Mouse (Mus musculus): ENCODE data around the gene Ift122. TPM values are rescaled to one million over a fixed set of nuclear protein-coding genes. Genes with fewer than 3 reads are reported as not detected.

The Ift122 gene
- polyA plus RNA-seq, 1 experiment: 3.6 TPM

- Histone ChIP-seq H3K27ac (ENCODE audit: control insufficient read depth, insufficient read depth, low read depth, low read length, poor library complexity) (no peak overlapping the region), H3K4me3 (replicated peaks; ENCODE audit: control insufficient read depth, low read depth, low read length) (no peak overlapping the region), H3K4me1 (ENCODE audit: control insufficient read depth, insufficient read depth, low read length) (no peaks in the 10 kb centered on the region)
- TF ChIP-seq CTCF (IDR thresholded peaks at IDR 0.05; ENCODE audit: control insufficient read depth, insufficient read depth, low read length) (no peak), POLR2A (IDR thresholded peaks at IDR 0.05; ENCODE audit: borderline replicate concordance, control insufficient read depth, low read depth, low read length) (no peak)
- WGBS: 57% methylated on average over 6 of the region's 6 CpGs
These were observed 71.6 kb downstream of the Ift122 start for GRCm38 (mm10) chr6:115924829-115925228.

- 81% methylated on average over 10 of the region's 10 CpGs for WGBS
- no peak overlapping the region for H3K4me3 ChIP-seq (replicated peaks; ENCODE audit: control insufficient read depth, low read depth, low read length)
- H3K4me1 ChIP-seq (ENCODE audit: control insufficient read depth, insufficient read depth, low read length): no peaks in the 10 kb centered on the region
- H3K27ac ChIP-seq (ENCODE audit: control insufficient read depth, insufficient read depth, low read depth, low read length, poor library complexity): no peak overlapping the region
- TF ChIP-seq CTCF (IDR thresholded peaks at IDR 0.05; ENCODE audit: control insufficient read depth, insufficient read depth, low read length): no peak
- TF ChIP-seq POLR2A (IDR thresholded peaks at IDR 0.05; ENCODE audit: borderline replicate concordance, control insufficient read depth, low read depth, low read length): no peak
These were observed 73.1 kb downstream of the Ift122 start for GRCm38 (mm10) chr6:115926416-115926815.

GRCm38 (mm10) chr6:115927292-115928242, 74.3 kb downstream of the Ift122 start:
- no peak overlapping the region for H3K27ac ChIP-seq (ENCODE audit: control insufficient read depth, insufficient read depth, low read depth, low read length, poor library complexity)
- WGBS: 82% methylated on average over 10 of the region's 10 CpGs

GRCm38 (mm10) chr6:115930018-115930417, 76.7 kb downstream of the Ift122 start:
- no peak; the same call in 1 of the 2 replicates for TF ChIP-seq CTCF (IDR thresholded peaks at IDR 0.05; ENCODE audit: control insufficient read depth, insufficient read depth, low read length)
- TF ChIP-seq POLR2A (IDR thresholded peaks at IDR 0.05; ENCODE audit: borderline replicate concordance, control insufficient read depth, low read depth, low read length): no peak
- WGBS: 86% methylated on average over 5 of the region's 5 CpGs
- Histone ChIP-seq H3K27ac (ENCODE audit: control insufficient read depth, insufficient read depth, low read depth, low read length, poor library complexity) (no peak overlapping the region), H3K4me1 (ENCODE audit: control insufficient read depth, insufficient read depth, low read length) (no peaks in the 10 kb centered on the region), H3K4me3 (replicated peaks; ENCODE audit: control insufficient read depth, low read depth, low read length) (no peak overlapping the region)

More at GRCm38 (mm10) chr6:115927292-115928242, 74.3 kb downstream of the Ift122 start:
- no peak overlapping the region for H3K4me3 ChIP-seq (replicated peaks; ENCODE audit: control insufficient read depth, low read depth, low read length)
- no peaks in the 10 kb centered on the region for H3K4me1 ChIP-seq (ENCODE audit: control insufficient read depth, insufficient read depth, low read length)
- TF ChIP-seq POLR2A (IDR thresholded peaks at IDR 0.05; ENCODE audit: borderline replicate concordance, control insufficient read depth, low read depth, low read length): no peak
- no peak for TF ChIP-seq CTCF (IDR thresholded peaks at IDR 0.05; ENCODE audit: control insufficient read depth, insufficient read depth, low read length)

DNA sequence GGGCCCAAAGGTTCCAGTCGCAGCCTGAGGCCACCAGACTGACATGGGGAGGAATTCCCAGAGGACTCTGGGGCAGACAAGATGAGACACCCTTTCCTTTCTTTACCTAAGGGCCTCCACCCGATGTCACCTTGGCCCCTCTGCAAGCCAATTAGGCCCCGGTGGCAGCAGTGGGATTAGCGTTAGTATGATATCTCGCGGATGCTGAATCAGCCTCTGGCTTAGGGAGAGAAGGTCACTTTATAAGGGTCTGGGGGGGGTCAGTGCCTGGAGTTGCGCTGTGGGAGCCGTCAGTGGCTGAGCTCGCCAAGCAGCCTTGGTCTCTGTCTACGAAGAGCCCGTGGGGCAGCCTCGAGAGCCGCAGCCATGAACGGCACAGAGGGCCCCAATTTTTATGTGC, 78.4 kb downstream of the Ift122 start, which contains the start of gene Rho:
Gene Rho, plus strand, starts transcription at position 110 of the 400 bp plus-strand sequence.
- TF ChIP-seq POLR2A (IDR thresholded peaks at IDR 0.05; ENCODE audit: borderline replicate concordance, control insufficient read depth, low read depth, low read length): no peak
- TF ChIP-seq CTCF (IDR thresholded peaks at IDR 0.05; ENCODE audit: control insufficient read depth, insufficient read depth, low read length): no peak
- WGBS: 91% methylated on average over 14 of the region's 14 CpGs
- H3K4me3 ChIP-seq (replicated peaks; ENCODE audit: control insufficient read depth, low read depth, low read length): no peak within 1 kb of the TSS
- no peaks in the 10 kb centered on the region for H3K4me1 ChIP-seq (ENCODE audit: control insufficient read depth, insufficient read depth, low read length)
- H3K27ac ChIP-seq (ENCODE audit: control insufficient read depth, insufficient read depth, low read depth, low read length, poor library complexity): no peak within 1 kb of the TSS

- TF ChIP-seq POLR2A (IDR thresholded peaks at IDR 0.05; ENCODE audit: borderline replicate concordance, control insufficient read depth, low read depth, low read length) (no peak), CTCF (IDR thresholded peaks at IDR 0.05; ENCODE audit: control insufficient read depth, insufficient read depth, low read length) (no peak)
- Histone ChIP-seq H3K4me3 (replicated peaks; ENCODE audit: control insufficient read depth, low read depth, low read length) (no peak overlapping the region), H3K27ac (ENCODE audit: control insufficient read depth, insufficient read depth, low read depth, low read length, poor library complexity) (no peak overlapping the region), H3K4me1 (ENCODE audit: control insufficient read depth, insufficient read depth, low read length) (no peaks in the 10 kb centered on the region)
- WGBS: 85% methylated on average over 3 of the region's 3 CpGs
These were observed 79.1 kb downstream of the Ift122 start for GRCm38 (mm10) chr6:115932391-115932790.

DNA sequence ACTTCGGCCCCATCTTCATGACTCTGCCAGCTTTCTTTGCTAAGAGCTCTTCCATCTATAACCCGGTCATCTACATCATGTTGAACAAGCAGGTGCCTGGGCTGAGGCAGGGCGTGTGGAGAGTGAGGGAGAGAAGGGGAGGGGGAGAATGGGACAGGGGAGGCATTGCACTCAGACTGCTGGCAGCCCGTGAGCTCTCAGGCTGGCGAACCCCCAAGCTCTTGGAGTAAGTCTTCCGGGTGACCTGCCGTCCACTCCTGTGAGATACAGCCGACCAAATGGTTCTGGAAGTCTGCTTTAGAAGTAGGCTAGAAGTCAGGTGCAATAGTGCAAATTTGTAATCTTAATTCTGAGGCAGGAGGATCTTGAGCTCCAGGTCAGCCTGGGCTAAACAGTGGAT, 82.3 kb downstream of the Ift122 start:
- WGBS: 71% methylated on average over 8 of the region's 8 CpGs
- H3K4me3 ChIP-seq (replicated peaks; ENCODE audit: control insufficient read depth, low read depth, low read length): no peak overlapping the region
- no peaks in the 10 kb centered on the region for H3K4me1 ChIP-seq (ENCODE audit: control insufficient read depth, insufficient read depth, low read length)
- H3K27ac ChIP-seq (ENCODE audit: control insufficient read depth, insufficient read depth, low read depth, low read length, poor library complexity): no peak overlapping the region
- TF ChIP-seq CTCF (IDR thresholded peaks at IDR 0.05; ENCODE audit: control insufficient read depth, insufficient read depth, low read length) (no peak), POLR2A (IDR thresholded peaks at IDR 0.05; ENCODE audit: borderline replicate concordance, control insufficient read depth, low read depth, low read length) (no peak)

DNA sequence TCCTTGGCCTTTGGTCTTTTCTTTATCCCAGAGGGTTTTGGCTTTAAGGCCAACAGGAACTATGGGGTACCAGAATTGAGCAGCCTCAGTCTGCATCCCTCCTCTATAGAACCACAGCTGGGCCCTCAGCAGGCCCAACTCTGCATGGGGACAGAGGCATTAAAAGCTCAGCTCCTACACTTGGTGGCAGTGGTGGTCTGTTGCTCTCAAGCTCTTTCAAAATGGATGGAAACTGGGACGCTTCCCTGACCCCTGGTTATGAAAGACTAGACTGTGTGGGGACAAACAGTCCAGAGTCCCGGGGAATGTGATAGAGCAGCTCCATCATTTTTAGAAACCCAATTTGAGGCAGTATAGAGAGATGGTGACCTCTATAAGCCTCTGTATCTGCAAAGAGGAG, 84.7 kb downstream of the Ift122 start:
- Histone ChIP-seq H3K4me1 (ENCODE audit: control insufficient read depth, insufficient read depth, low read length) (no peaks in the 10 kb centered on the region), H3K4me3 (replicated peaks; ENCODE audit: control insufficient read depth, low read depth, low read length) (no peak overlapping the region), H3K27ac (ENCODE audit: control insufficient read depth, insufficient read depth, low read depth, low read length, poor library complexity) (no peak overlapping the region)
- TF ChIP-seq POLR2A (IDR thresholded peaks at IDR 0.05; ENCODE audit: borderline replicate concordance, control insufficient read depth, low read depth, low read length) (no peak), CTCF (IDR thresholded peaks at IDR 0.05; ENCODE audit: control insufficient read depth, insufficient read depth, low read length) (no peak)
- WGBS: 78% methylated on average over 2 of the region's 2 CpGs
